Mouse (Mus musculus) testis, postnatal 14 days (tissue): ENCODE measurements around the gene Mthfsl.
"Not testable (repeated sequence)": the region's sequence is repeated elsewhere in the genome, so short reads cannot be mapped to it uniquely, and the experiment has no call there.

ENCODE experiments used
- DNase-seq: peaks from one replicate; pipeline ENCODE4 v3.0.0; 2021; ENCODE audit warnings: low spot score

The Mthfsl gene

DNA sequence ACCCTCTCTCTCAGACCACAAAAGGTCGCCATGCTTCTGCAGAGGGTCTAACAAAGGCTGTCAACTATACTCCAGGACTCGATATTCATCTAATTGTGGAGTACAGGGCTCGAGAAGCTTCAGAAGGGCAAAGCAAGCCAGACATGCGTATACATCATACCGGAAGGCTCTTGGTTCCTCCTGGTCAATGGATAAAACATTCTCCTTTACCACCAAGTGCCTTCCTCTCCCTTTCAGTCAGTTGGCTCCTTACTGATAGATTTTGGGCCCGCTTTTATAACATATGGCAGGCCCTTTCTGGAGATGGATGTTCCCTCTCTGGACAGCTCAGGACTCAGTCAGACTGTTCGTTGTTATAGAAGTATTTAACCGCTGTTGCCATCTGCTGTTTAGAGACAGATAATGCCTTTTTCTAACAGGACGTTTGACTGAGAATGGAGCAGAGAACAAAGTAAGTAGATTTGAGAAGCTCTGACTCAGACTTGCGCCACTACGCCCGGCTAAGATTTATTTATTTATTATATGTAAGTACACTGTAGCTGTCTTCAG lies at the start of gene Mthfsl:
Gene Mthfsl (minus strand): TSS at position 308 of the 549 bp plus-strand sequence.
- DNase-seq = not testable (repeated sequence)

DNA sequence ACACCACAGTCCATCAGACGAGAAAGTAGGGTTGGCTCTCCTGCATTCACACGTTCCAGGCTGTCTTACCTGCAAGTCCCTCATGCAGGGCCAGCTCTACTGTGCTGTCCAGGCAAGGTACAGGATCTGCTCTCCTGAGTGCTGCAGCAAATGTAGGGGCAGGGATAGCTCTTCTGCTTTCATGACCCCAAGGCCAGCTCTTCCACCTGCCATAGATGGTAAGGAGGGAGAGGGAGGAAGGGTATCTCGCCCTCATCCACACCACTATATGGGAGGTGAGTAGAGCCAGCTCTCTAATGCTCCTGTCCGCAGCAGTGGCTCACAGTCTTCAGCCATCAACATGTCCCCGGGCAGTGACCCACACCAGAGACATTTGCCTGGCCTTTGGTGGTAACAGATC lies 49.4 kb upstream of the Mthfsl start:
- DNase-seq = not testable (repeated sequence)

DNA sequence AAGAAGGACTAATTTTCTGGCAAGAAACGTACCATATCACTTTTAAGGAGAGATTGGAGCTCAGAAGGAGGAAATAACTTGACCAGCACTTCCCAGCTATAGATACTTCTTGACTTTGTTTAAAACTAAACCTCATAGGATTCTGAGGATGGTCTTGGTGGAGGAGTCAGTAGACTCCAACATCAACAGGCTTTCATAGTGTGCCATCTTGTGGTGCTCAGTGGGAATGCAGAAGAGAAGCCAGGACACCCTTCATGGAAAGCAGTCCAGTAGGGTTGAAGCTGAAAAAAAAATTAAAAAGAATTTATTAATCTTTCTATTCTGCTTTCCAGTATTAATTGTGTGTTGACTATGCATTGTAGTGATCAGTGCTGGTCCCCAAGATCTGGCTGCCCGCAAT lies 26.6 kb upstream of the Mthfsl start:
- DNase-seq = not testable (repeated sequence)

DNA sequence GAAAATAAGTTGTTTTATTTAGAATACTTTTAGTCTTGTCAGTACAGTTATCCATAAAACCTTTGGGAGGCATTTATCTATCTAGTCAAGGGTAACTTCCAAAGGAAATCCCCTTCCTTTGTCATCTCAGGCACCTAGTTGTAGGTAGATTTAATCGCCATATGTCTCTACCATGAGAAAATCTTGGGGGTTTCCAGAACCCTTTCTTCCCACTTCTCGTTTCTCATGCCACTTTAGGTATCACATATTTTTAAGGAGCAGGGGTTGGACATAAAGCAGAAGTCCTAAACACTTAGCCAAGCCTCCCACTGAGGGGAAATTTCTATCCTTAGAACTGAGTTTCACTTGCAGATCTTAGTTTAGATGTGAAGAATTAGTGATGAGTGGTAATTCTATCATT lies 25.9 kb upstream of the Mthfsl start:
- DNase-seq = not testable (repeated sequence)

DNA sequence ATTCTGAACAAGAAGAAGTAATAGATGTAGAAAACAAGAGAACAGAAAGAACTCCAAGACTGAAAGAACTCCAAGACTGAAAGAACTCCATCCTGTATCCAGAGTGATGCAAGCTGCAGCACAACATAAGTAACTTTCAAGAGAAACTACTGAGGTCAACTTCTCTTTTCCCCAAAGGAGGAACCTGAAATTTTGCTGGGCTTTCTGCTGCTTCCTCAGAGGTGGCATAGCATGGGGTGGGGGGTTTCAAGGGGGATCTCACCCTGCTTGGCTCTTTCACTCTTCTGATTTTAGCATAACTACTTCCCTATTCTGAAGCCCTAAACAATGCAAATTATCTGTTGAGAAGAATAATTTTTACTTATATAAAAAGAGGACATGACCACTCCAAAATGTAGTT lies 15.2 kb upstream of the Mthfsl start:
- DNase-seq = not testable (repeated sequence)

DNA sequence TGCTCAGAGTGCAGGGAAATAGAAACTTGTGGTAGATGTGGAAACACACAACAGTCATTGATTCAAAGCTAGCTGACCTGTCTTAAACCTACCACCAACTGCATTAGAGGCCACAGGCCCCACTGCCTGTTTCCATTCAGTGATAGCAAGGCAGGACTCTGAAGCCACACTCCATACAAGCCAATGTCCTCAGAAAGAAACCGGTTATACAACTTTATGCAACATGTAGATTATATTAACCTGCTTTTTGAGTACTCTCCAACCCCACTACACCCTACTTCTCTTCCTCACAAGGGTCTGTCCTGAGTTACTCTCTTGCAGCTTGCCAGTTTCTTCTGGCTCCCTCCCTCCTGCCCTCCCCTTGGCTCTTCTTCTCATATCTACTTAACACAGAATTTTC lies 13.1 kb upstream of the Mthfsl start:
- DNase-seq = not testable (repeated sequence)

DNA sequence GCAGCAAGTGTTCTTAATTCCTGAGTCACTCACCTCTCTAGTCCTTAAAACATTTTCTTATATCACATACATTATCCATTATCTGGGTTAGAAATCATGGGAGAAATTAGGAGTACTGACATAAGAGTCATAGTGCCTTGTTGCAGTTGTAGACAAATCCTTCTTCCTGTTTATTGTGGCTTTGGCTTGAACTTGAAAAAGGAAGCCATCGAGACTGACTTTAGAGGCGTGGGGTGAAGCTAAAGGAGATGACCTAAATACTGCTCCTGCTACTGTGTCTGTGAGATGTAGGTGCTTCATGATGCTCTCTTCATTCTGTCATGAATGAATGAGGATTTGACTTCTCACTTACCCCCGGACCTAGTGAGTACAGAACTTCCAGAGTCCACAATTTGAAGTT lies 12.2 kb upstream of the Mthfsl start:
- not testable (repeated sequence) for DNase-seq

DNA sequence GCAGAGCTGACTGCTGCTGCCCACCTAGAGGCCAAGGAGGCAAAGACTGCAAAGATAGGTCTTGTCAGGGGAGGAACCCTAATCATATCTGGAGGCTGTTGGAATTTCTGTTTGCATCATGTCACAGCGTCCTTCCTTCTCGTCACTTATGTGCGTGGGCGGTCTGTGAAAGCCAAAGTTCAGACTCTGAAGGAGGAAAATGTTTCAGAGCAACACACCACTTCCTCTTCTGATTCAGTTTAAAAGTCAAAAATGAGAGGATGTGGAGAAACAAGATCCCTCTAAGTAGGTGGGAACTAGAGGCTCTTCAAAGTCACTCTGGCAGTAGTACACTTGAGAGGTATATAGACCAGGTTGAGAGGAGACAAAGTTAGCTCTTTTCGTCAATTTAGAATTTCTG lies 11.6 kb upstream of the Mthfsl start, which contains the start of gene Bcl2a1d:
Gene Bcl2a1d (minus strand): TSS at position 187 of the 400 bp plus-strand sequence.
- DNase-seq = not testable (repeated sequence)

DNA sequence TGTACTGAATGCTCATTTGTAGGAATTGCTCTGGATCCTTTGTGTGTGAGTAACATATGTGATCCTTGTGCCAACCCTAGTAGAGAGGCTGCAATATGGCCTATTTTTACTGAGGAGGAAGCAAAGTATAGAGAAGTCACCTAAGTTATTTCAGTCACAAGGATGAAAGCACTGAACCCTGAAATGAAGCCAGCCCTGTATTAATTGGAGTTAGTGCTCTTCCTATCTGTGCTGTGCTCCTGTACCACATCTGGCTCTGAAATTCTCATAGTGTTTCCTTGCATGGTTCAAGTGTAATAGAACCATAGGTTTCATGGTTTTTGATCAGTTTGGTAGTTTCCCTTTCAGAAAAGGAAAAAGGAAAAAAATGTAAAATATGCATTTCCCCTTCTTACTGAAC lies 8.2 kb upstream of the Mthfsl start:
- DNase-seq = not testable (repeated sequence)

DNA sequence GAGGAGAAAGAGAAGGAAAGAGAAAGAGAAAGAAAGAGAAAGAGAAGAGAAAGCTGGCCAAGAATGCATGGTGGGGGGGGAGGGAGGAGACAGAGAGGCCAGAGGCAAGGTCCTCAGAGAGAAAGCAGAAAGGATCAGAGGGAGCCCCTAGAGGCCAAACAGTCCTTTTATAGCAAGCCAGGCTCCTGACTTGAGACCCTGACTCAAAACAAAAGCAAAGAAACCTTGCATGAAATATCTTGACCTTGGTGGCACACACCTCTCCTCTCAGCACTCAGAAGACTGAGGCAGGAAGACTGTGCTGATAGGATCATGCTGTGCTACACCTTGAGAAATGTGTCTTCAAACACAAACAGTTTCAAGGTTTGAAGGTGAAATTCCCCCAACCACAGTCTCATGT lies 1.5 kb upstream of the Mthfsl start:
- not testable (repeated sequence) for DNase-seq

DNA sequence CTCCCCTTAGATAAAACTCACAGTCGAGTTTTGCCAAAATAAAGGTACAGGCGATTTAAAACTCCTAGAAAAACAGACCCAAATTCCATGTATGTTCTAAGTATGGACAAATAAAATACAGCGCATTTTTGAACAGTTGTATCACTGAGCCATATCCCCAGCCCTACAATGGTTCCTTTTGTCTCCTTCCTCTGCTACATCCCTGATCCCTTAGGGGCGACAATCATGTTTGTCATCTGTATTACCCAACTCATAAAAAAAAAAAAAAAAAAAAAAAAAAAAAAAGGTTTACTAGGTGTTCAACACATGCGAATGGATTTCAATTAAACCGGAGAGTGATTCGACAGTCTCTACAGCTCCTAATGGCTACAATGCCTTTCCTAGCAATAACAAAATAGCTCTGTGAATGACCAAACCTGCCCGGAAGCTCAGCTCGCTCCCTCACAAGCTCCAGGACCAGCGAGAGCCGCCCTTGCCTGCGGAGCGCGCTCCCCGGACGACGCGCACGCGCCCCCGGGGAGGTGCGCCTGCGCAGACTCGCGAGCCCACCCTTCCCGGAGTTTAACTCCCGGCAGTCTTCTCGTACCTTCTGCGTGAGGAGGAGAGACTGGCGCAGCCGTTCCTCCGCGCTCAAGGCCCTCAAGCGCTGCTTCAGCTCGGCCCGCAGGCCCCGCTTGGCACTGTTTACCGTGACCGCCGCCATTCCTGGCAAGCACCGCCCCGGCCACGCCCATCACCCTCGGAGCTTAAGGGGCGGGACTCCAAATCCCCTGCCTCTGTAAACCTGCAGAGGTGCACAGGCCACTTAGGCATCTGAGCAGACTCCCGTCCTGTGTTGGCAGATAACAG lies 799 bp downstream of the Mthfsl start:
- not testable (repeated sequence) for DNase-seq

DNA sequence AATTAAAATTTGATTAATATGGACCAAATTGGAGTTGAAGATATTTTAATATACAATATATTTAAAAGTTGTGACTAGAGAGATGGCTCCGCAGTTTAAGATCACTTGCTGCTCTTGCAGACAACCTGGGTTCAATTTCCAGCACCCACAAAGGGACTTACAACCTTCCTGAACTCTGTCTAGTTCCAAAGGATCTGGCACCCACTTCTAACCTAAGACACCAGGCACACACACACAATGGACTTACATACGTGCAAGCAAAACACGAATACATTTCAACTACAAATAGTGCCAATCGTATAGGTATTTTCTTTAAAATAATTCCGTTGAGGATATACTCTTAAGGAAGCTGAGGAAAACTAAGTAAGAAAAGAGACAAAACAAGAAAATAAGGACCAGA lies 1.5 kb downstream of the Mthfsl start:
- DNase-seq = not testable (repeated sequence)

DNA sequence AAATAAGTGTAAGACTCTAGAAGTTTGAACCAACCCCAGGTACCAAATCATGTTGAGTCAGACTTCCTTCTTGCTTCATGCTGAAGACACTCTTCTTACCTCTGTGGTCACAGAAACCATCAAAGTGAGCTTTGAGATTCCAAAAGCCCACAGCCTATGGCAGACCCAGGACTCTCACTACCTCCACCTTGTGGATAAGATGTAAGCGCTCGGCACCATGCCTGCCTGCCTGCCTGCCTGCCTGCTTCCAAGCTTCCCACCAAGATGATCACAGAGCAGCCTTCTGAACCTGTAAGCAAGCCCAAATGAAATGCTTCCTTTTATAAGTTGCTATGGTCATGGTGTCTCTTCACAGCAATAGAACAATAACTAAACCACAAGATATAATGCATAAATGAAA lies 2.0 kb downstream of the Mthfsl start:
- DNase-seq = not testable (repeated sequence)

DNA sequence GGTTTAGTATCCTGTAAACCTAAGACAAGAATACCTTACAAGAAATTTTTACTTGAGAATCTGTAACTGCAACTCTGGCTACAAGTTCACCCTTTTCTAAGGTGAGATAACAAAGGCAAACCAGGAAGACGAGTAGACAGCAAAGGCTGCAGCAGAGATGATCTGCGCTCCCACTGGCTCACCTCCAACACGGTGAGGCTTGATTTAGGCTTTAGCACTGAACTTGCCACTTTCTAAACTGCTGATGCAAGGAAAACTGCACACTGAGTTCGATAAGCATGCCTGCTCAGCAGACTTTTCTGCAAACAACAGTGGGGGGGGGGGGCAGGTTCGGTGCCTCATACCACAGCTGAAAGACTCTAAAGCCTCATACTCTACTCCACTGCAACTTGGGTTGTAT lies 5.6 kb downstream of the Mthfsl start:
- not testable (repeated sequence) for DNase-seq

DNA sequence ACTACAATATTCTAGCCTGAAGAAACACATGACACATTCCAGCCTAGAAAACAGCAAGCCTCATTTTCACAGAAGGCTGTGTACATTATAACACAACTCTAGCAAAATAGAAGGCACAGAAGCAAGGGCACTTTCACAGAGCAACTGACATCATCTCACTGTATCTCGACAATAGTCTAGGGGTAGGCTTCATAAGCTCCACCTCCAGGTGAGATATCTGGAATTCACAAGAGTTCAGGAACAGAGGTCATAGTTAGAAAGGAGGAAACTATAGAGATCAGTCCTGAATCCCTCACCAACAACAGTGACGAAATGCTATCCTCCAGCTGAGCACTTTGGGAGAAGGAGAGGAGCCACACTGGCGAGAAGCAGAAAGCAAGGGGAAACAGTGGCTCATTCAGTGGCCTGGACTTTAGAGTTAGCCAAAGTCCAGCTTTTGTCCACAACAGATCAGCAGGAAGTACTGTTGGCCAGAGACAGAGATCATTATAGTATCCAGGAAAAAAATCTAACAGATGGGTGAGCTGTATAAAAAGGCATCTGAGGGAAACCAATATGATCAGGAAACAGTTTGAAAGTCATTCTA lies 7.8 kb downstream of the Mthfsl start:
- DNase-seq = not testable (repeated sequence)

DNA sequence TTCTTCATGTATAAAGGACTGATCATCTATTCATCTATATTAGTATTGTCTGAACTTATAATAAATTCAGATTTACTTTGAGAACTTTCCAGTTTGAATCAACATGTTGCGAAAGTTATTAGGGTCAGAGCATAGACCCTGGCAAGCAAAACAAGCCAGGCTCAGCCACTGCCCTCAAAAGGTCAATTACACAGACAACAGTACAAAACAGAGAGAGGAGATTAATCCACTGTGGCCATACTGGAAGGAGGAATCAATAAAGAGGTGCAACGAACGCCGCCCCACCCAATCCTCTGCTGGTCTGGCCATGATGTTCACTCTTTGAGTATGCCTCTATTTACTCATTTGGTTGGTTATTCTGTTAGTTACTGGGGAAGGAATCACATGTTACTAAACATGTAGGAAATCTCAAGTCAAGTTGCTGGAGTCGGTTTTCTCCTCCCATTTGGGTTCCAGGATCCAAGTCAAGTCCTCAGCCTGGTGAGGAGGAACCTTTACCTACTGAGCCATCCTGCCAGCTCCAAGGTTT lies 9.1 kb downstream of the Mthfsl start:
- DNase-seq = not testable (repeated sequence)

DNA sequence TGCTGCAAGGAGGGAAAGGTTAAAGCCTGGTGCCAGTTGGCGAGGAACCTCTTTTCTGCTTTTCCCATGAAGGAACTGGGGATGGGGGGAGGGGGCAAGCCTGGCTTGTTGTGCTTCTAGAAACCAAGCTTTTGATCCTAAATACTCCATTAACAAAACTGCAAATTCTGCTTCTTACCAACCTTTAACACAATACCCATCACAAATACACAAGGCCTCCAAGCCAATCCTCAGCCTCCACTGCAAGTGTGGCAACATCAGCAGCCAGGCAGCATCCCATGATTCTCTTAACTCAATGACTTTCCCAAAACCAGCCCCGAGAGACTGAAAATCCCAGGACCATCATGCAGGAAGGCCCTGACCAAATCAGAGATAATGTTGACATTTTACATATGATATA lies 9.7 kb downstream of the Mthfsl start:
- not testable (repeated sequence) for DNase-seq

DNA sequence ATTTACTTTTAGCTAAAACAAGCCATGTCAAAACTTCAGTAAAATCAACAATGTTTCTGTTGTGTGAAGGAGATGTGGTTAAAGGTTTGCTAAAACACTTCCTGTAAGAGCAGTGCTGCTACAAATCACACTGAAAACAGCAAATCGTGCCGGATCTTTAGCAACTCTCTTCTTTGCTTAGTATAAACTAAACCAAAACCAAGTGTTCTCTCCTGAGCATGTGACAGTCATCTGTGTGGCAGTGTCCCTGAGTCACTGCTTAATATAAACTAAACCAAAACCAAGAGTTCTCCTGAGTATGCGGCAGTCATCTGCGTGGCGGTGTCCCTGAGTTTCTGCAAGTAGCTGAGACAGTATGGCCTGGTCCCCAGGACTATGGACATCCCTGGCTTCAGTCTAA lies 10.3 kb downstream of the Mthfsl start:
- DNase-seq = not testable (repeated sequence)

DNA sequence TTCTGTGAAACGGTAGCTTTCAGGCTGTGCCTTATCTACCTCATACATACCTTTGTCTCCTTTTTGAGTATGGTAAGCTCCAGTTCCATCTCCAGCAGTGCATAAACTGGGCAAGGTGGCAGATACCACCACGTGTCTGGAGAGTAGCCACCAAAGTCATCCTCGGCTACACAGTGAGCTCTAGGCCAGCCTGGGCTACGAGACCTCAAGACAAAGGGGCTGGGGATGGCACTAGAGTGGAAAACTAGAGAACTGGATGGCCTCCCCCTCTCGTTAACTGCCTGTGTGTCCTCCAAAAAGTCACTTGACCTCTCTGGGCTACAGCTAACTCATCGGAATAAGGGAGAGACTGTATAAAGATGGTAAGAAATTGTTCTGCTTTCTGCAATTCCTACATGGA lies 10.8 kb downstream of the Mthfsl start:
- DNase-seq = no peak

DNA sequence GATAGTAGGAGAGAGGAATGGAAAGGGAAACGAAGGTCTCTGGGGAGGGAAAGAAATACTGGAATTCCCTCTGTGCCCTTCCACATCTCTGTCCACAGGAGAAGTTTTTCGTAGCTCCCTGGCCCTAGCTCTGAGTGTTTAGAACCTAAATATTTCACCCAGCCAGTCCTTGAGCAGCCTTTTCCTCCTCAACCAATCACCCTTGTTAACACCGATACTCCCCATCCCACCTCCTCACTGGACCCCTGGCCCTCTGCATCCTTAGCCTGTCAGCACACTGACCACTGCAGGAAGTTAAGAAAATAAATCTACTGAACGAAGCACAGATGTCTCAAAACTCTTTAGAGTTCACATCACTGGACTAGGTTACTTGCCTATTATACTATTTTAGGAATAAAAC lies 13.4 kb downstream of the Mthfsl start:
- DNase-seq = no peak

DNA sequence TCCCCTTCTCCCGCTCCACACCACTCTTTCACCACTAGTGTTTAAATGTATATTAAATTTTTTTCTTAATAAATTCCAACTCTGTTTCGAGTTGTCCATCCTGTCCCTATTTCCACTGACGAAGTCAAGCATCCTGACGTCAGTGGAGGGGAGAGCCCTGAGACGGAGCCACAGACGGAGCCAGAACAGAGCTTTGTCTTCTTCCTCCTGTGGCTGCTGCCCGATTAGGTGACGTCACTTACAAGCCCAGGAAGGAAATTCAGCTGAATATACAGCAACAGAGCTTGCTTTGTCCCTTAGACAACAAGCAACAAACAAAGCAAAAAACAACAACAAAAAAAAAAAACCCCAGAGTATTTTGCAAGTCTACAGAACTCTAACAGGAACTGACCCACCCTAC lies 14.9 kb downstream of the Mthfsl start:
- DNase-seq = not testable (repeated sequence)

DNA sequence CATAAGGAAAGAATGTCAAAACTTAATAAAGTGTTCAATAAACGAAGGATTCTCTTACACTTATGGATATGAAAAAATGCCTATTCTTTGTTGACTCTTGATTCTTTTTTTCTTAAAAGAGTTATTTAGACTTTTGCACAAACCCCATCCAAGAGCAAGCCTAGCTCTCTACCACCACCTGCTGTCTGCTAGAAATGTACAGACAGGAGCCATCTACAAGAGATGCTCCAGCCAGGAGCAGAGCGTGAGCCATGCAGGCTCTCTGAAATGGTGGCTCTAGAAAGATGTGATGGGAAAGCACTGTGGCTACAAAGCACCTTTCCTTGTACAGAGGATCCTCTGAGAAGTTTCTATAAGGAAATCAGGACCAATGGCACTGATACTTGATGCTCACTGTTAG lies 21.4 kb downstream of the Mthfsl start:
- not testable (repeated sequence) for DNase-seq

DNA sequence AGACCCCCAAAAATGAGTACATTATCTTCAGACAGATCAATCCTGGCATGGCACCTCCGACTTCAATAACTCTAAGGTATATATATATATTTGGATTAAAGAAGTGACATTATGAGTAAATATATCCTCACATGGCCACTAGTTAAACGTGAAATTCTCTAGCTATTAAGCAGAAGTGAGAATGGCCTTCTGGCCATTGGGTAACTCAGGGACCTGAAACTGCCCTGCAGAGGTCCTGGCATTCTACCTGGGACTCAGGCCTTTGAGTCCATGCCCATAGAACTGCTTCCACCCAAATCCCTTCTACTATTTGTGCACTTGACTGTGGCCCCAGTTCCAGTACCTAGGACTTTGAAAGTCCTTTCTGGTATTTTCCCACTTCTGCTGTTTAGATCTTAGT lies 28.8 kb downstream of the Mthfsl start:
- DNase-seq = not testable (repeated sequence)
